Mouse (Mus musculus) G1E (cell line): ENCODE measurements around the gene Ppard.

ENCODE experiments used
- CTCF ChIP-seq: IDR thresholded peaks from 2 replicates; pipeline ENCODE4 v1.5.1; 2012; ENCODE audit warnings: low read depth, low read length, inconsistent platforms, mixed read lengths
- TAL1 ChIP-seq: conservative IDR thresholded peaks from 2 replicates; pipeline ENCODE4 v1.6.1; 2012; ENCODE audit warnings: low read depth, low read length, inconsistent platforms, mixed read lengths

- TF ChIP-seq CTCF: no peak
- no peak for TF ChIP-seq TAL1
Measured at GRCm38 (mm10) chr17:28212391-28212790, 20.1 kb upstream of the Ppard start.
